Mouse (Mus musculus) MEL (cell line): ENCODE data around the gene 1700016C15Rik. TPM values are rescaled to one million over a fixed set of nuclear protein-coding genes. Genes with fewer than 3 reads are reported as not detected.

ENCODE experiments used
- EP300 ChIP-seq, 2 experiments: IDR thresholded peaks; 2 replicates each; pipeline ENCODE4 v1.6.1; 2011; ENCODE audit warnings: improper control_type of control experiment in 2 of 2, low read length in 2 of 2, low read depth in 1 of 2, mild to moderate bottlenecking in 1 of 2
- MYB ChIP-seq: IDR thresholded peaks from 2 replicates; pipeline ENCODE4 v1.6.1; 2011; ENCODE audit warnings: mild to moderate bottlenecking, low read depth, low read length, improper control_type of control experiment
- RAD21 ChIP-seq: IDR thresholded peaks from 2 replicates; pipeline ENCODE4 v1.6.1; 2011; ENCODE audit warnings: mild to moderate bottlenecking, low read depth, low read length, improper control_type of control experiment
- RCOR1 ChIP-seq: IDR thresholded peaks from 2 replicates; pipeline ENCODE4 v1.6.1; 2012; ENCODE audit warnings: low read depth, mild to moderate bottlenecking, inconsistent platforms, low read length, improper control_type of control experiment
- SIN3A ChIP-seq: IDR thresholded peaks from 2 replicates; pipeline ENCODE4 v1.6.1; 2012; ENCODE audit warnings: low read length, improper control_type of control experiment, inconsistent platforms
- TAL1 ChIP-seq: IDR thresholded peaks from 2 replicates; pipeline ENCODE4 v1.6.1; 2012; ENCODE audit warnings: mild to moderate bottlenecking, inconsistent platforms, low read length, moderate library complexity, mixed read lengths
- TBP ChIP-seq: IDR thresholded peaks from 2 replicates; pipeline ENCODE4 v1.8.0; 2011; ENCODE audit warnings: low read depth, low read length, improper control_type of control experiment
- ZC3H11A ChIP-seq: IDR thresholded peaks from 2 replicates; pipeline ENCODE4 v1.6.1; 2012; ENCODE audit warnings: low read depth, mild to moderate bottlenecking, inconsistent platforms, low read length, improper control_type of control experiment
- polyA plus RNA-seq, 2 experiments: library from polyadenylated mRNA; stranded (reverse) in 1 of 2; unstranded in 1 of 2; fragments of >175 nt in 1 of 2; fragments of >200 nt in 1 of 2; gene quantifications; 2 replicates each; pipeline versions ENCODE4 v1.2.1 to v1.2.4; 2012; ENCODE audit warnings: low replicate concordance in 2 of 2, low read depth in 1 of 2; ENCODE audit not compliant: insufficient read length in 2 of 2, insufficient read depth in 1 of 2, missing spikeins in 1 of 2
- total RNA-seq: library from RNA; depleted of rRNA; stranded (reverse); fragments of 300-350 nt; gene quantifications from 2 replicates; pipeline ENCODE4 v1.2.3, GENCODE M21; 2012; rRNA removed

The 1700016C15Rik gene
- total and polyA plus RNA-seq, 3 experiments = not detected

- TF ChIP-seq EP300 (IDR thresholded peaks at IDR 0.05; ENCODE audit: low read depth in 1 of 2, low read length in 2 of 2) (peak; percentile 10 to 12; a peak in 1 of 4 replicates), ZC3H11A (no peak), RCOR1 (no peak), TBP (no peak), TAL1 (no peak), RAD21 (peak; percentile 18), MYB (no peak), SIN3A (no peak)
- TF ChIP-seq, all 39 proteins: peak for 6
Measured at GRCm38 (mm10) chr1:177797151-177797755, 67.6 kb downstream of the 1700016C15Rik start (continued).

Other genes with a start within 250 kb of the 1700016C15Rik start
- 55.7 and 59.0 TPM in 2 replicates for gene Adss, start 66.7 kb downstream of the 1700016C15Rik start, total RNA-seq
- gene Adss, start 66.7 kb downstream of the 1700016C15Rik start, polyA plus RNA-seq = 10 to 100 TPM in 1 of 2 experiments, not detected in 1; 62.6 TPM